Mouse (Mus musculus) C2C12 (cell line): ENCODE measurements around the gene D230025D16Rik.
A peak's percentile ranks its signal among the peaks of the same experiment; 100 is the strongest.

Experiments
- CEBPB ChIP-seq: IDR thresholded peaks from one replicate; pipeline ENCODE4 v1.6.1; 2011; ENCODE audit warnings: low read depth, mild to moderate bottlenecking, control low read depth, moderate library complexity
- CTCF ChIP-seq: IDR thresholded peaks from one replicate; pipeline ENCODE4 v1.5.1; 2011; ENCODE audit not compliant: control insufficient read depth, insufficient read depth, insufficient read length
- MAX ChIP-seq: IDR thresholded peaks from one replicate; pipeline ENCODE4 v1.6.1; 2011; ENCODE audit warnings: mild to moderate bottlenecking, control low read depth
- MYOG ChIP-seq: IDR thresholded peaks from one replicate; pipeline ENCODE4 v1.6.1; 2011; ENCODE audit not compliant: control insufficient read depth, insufficient read length; ENCODE audit errors: extremely low read depth
- USF1 ChIP-seq: IDR thresholded peaks from one replicate; pipeline ENCODE4 v1.6.1; 2011; ENCODE audit warnings: low read depth, mild to moderate bottlenecking, control low read depth, moderate library complexity

GRCm38 (mm10) chr8:105225917-105226316, 972 bp downstream of the D230025D16Rik start:
- TF ChIP-seq CTCF (no peak), MAX (no peak), MYOG (no peak), USF1 (no peak), CEBPB (peak; percentile 64)
